Mouse (Mus musculus) brain, embryonic 14.5 days (tissue): ENCODE measurements around the gene Stat3.

Experiments
- CTCF ChIP-seq: fragments of 200-500 bp; IDR thresholded peaks from 2 replicates; pipeline ENCODE4 v1.5.1; 2012; ENCODE audit warnings: inconsistent platforms, mild to moderate bottlenecking, moderate library complexity, borderline replicate concordance; ENCODE audit not compliant: insufficient read depth, insufficient read length; ENCODE audit errors: extremely low read depth
- POLR2A ChIP-seq: fragments of 200-500 bp; IDR thresholded peaks from 2 replicates; pipeline ENCODE4 v1.6.1; 2012; ENCODE audit warnings: mild to moderate bottlenecking, inconsistent platforms, borderline replicate concordance; ENCODE audit not compliant: poor library complexity, insufficient read depth, insufficient read length, severe bottlenecking; ENCODE audit errors: extremely low read depth

DNA sequence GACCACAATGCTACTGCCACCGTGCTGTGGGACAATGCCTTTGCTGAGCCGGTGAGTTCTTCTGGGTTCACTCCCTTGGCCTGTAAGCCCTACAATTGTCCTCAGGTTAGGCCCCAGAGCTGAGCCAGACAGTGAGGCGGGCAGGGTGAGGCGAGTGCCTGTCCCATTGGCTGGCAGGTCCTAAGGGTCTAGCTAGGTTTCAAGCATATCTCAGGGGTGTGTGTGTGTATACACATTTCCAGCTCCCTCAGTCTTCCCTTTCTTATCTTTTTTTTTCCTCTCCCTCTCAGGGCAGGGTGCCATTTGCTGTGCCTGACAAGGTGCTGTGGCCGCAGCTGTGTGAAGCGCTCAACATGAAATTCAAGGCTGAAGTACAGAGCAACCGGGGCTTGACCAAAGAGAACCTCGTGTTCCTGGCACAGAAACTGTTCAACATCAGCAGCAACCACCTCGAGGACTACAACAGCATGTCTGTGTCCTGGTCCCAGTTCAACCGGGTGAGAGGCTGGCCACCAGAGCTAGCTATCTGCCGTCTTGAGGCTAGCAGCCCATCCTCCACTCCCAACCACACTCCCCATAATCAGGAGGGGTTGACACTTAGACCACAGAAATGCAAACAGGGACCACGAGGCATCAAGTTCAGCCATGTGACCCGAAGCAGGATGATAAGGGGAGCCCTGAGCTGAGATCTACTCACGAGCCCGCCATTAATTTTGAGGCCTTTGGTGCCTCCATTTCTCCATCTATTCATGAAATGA is 59.8 kb downstream of the Stat3 start:
- TF ChIP-seq CTCF (no peak), POLR2A (no peak)
